Mouse (Mus musculus) kidney, postnatal 14 days (tissue): Measurements from ENCODE around the gene Kbtbd8.

Experiments used
- DNase-seq: peaks from one replicate; pipeline ENCODE4 v3.0.0; 2022; ENCODE audit warnings: mixed read lengths

Kbtbd8 gene

GRCm38 (mm10) chr6:95174311-95175143 is 57.5 kb downstream of the Kbtbd8 start:
- no peak for DNase-seq
